Comparison of ENCODE assay signal across 14 mouse cellular contexts in genomic region chr8:110892913-110893312, GRCm38 (mm10).
"Had no signal": no experiment of that assay in that cellular context is flagged by ENCODE, and none has a peak within 500 bp of the region (broad histone marks: within the 10 kb centered on the region; RNA-seq: fewer than 3 reads in every experiment).

No protein-coding gene starts in this region.

- H3K4me1 ChIP-seq: limb, embryonic 13.5 days; midbrain, embryonic 13.5 days; neural tube, embryonic 15.5 days had no signal

- H3K27ac ChIP-seq: kidney, postnatal 0 days; limb, embryonic 13.5 days; liver, embryonic 15.5 days; midbrain, embryonic 13.5 days; neural tube, embryonic 15.5 days had no signal

- H3K4me3 ChIP-seq: limb, embryonic 13.5 days; liver, embryonic 15.5 days; midbrain, embryonic 13.5 days; neural tube, embryonic 15.5 days had no signal

- H3K27me3 ChIP-seq: limb, embryonic 13.5 days; liver, embryonic 15.5 days; midbrain, embryonic 13.5 days; neural tube, embryonic 15.5 days had no signal

- DNase-seq: kidney, adult 9 months; kidney, postnatal 4 days; layer of hippocampus, postnatal 36 days; left cerebral cortex, postnatal 4 days; lung, adult 2 months; lung, postnatal 36 days; right cerebral cortex, adult 18-20 months; right cerebral cortex, postnatal 25 days; thymus, postnatal 36 days had no signal
